Mouse (Mus musculus) G1E (cell line): ENCODE measurements at regions not wholly inside any gene's neighbourhood (a gene's known extent, or its start where the extent isn't known, plus 50 kb on each side); places are given as distances from the start of the nearest gene placed in this dataset.

Source experiments
- ATAC-seq: 2 replicates; pipeline ENCODE4 v1.8.0; 2016; ENCODE audit warnings: mild to moderate bottlenecking; ENCODE audit not compliant: insufficient number of reproducible peaks, poor library complexity, low FRiP score, severe bottlenecking; ENCODE audit errors: extremely low read depth
- DNase-seq: peaks from one replicate; pipeline ENCODE4 v3.0.0; 2012; ENCODE audit warnings: low spot score
- H3K27me3 ChIP-seq: 2 replicates; pipeline ENCODE4 v1.6.1; 2012; ENCODE audit warnings: mild to moderate bottlenecking, low read length, inconsistent platforms; ENCODE audit not compliant: insufficient read depth
- H3K36me3 ChIP-seq: replicated peaks from 2 replicates; pipeline ENCODE3; 2012; ENCODE audit warnings: mild to moderate bottlenecking, inconsistent platforms
- H3K4me1 ChIP-seq: 2 replicates; pipeline ENCODE4 v1.6.1; 2012; ENCODE audit warnings: low read depth, low read length, inconsistent platforms, mixed read lengths; ENCODE audit not compliant: insufficient read depth
- H3K4me3 ChIP-seq: 2 replicates; pipeline ENCODE4 v1.5.1; 2012; ENCODE audit warnings: low read depth, mild to moderate bottlenecking, inconsistent platforms, low read length, moderate library complexity, mixed read lengths
- H3K9me3 ChIP-seq: replicated peaks from 2 replicates; pipeline ENCODE4 v1.6.1; 2012; ENCODE audit warnings: inconsistent platforms
- CTCF ChIP-seq: IDR thresholded peaks from 2 replicates; pipeline ENCODE4 v1.5.1; 2012; ENCODE audit warnings: low read depth, low read length, inconsistent platforms, mixed read lengths
- GATA1 ChIP-seq: IDR thresholded peaks from 2 replicates; pipeline ENCODE4 v1.6.1; 2012; ENCODE audit warnings: borderline replicate concordance, low read length, inconsistent platforms, mixed read lengths
- GATA2 ChIP-seq: IDR thresholded peaks from 2 replicates; pipeline ENCODE4 v1.6.1; 2012; ENCODE audit warnings: low read depth, low read length, inconsistent platforms, borderline replicate concordance
- POLR2AphosphoS5 ChIP-seq: IDR thresholded peaks from 2 replicates; pipeline ENCODE4 v1.6.1; 2012; ENCODE audit warnings: low read depth, low read length, inconsistent platforms; ENCODE audit not compliant: insufficient replicate concordance
- TAL1 ChIP-seq: conservative IDR thresholded peaks from 2 replicates; pipeline ENCODE4 v1.6.1; 2012; ENCODE audit warnings: low read depth, low read length, inconsistent platforms, mixed read lengths

GRCm38 (mm10) chr7:83195896-83196537 lies 328.9 kb downstream of the Mex3b start:
- H3K27me3 ChIP-seq, result no peaks in the 10 kb centered on the region

GRCm38 (mm10) chr7:83197490-83197889 lies 330.4 kb downstream of the Mex3b start:
- H3K4me1 ChIP-seq, result no peaks in the 10 kb centered on the region
- DNase-seq (no peak), ATAC-seq (no peak)
- H3K27me3 ChIP-seq, result no peaks in the 10 kb centered on the region
- no peaks in the 10 kb centered on the region for H3K36me3 ChIP-seq
- TF ChIP-seq CTCF (no peak), POLR2AphosphoS5 (no peak), TAL1 (no peak), GATA2 (no peak), GATA1 (no peak)
- no peaks in the 10 kb centered on the region for H3K9me3 ChIP-seq
- H3K4me3 ChIP-seq, result no peak overlapping the region

More at GRCm38 (mm10) chr7:83195896-83196537, 328.9 kb downstream of the Mex3b start:
- DNase-seq, result no peak
- Histone ChIP-seq H3K4me3 (no peak overlapping the region), H3K4me1 (no peaks in the 10 kb centered on the region), H3K9me3 (no peaks in the 10 kb centered on the region), H3K36me3 (no peaks in the 10 kb centered on the region)
- no peak for TF ChIP-seq CTCF
- TF ChIP-seq GATA1, result no peak
- no peak for TF ChIP-seq TAL1
- no peak for TF ChIP-seq GATA2
- no peak for TF ChIP-seq POLR2AphosphoS5
- no peak for ATAC-seq

- Histone ChIP-seq H3K9me3 (no peaks in the 10 kb centered on the region), H3K27me3 (peaks cover 5% of the 10 kb centered on the region; the same call in 1 of the 2 replicates), H3K4me1 (no peaks in the 10 kb centered on the region), H3K36me3 (no peaks in the 10 kb centered on the region), H3K4me3 (no peak overlapping the region)
- DNase-seq, result no peak
- no peak for ATAC-seq
- TF ChIP-seq CTCF, result no peak
- TF ChIP-seq GATA2, result no peak
- TF ChIP-seq GATA1, result no peak
- no peak for TF ChIP-seq TAL1
- TF ChIP-seq POLR2AphosphoS5, result no peak
These were observed 334.1 kb downstream of the Mex3b start for GRCm38 (mm10) chr7:83201126-83201686.

- TF ChIP-seq GATA2 (no peak), TAL1 (no peak), CTCF (no peak), GATA1 (no peak), POLR2AphosphoS5 (no peak)
- ATAC-seq (no peak), DNase-seq (no peak)
- Histone ChIP-seq H3K9me3 (no peaks in the 10 kb centered on the region), H3K4me3 (no peak overlapping the region), H3K4me1 (no peaks in the 10 kb centered on the region), H3K27me3 (peaks cover 5% of the 10 kb centered on the region; the same call in 1 of the 2 replicates), H3K36me3 (no peaks in the 10 kb centered on the region)
These were observed 334.8 kb downstream of the Mex3b start for GRCm38 (mm10) chr7:83201768-83202493.

GRCm38 (mm10) chr7:83203311-83204012 lies 336.3 kb downstream of the Mex3b start:
- ATAC-seq (no peak), DNase-seq (no peak)
- Histone ChIP-seq H3K9me3 (no peaks in the 10 kb centered on the region), H3K36me3 (no peaks in the 10 kb centered on the region), H3K4me3 (no peak overlapping the region), H3K4me1 (no peaks in the 10 kb centered on the region), H3K27me3 (peaks cover 5% of the 10 kb centered on the region; the same call in 1 of the 2 replicates)
- TF ChIP-seq TAL1 (no peak), CTCF (no peak), GATA2 (no peak), POLR2AphosphoS5 (no peak), GATA1 (no peak)

GRCm38 (mm10) chr7:83204013-83204365 lies 336.9 kb downstream of the Mex3b start:
- no peak overlapping the region for H3K4me3 ChIP-seq
- ATAC-seq (no peak), DNase-seq (no peak)
- H3K27me3 ChIP-seq, result peaks cover 5% of the 10 kb centered on the region; the same call in 1 of the 2 replicates
- H3K36me3 ChIP-seq, result no peaks in the 10 kb centered on the region
- H3K9me3 ChIP-seq, result no peaks in the 10 kb centered on the region
- TF ChIP-seq POLR2AphosphoS5, result no peak
- no peak for TF ChIP-seq GATA2
- no peak for TF ChIP-seq TAL1
- no peak for TF ChIP-seq GATA1
- no peak for TF ChIP-seq CTCF
- no peaks in the 10 kb centered on the region for H3K4me1 ChIP-seq
